Mouse (Mus musculus) lung, embryonic 14.5 days (tissue): ENCODE measurements around the gene Foxf1. TPM values are rescaled to one million over a fixed set of nuclear protein-coding genes. Genes with fewer than 3 reads are reported as not detected.

Source experiments
- ATAC-seq: fragments of 200-750 bp; cut with Nextera tagmentation; 2 replicates; pipeline ENCODE4 v1.8.0; 2017; ENCODE audit warnings: mild to moderate bottlenecking, moderate TSS enrichment, moderate library complexity; ENCODE audit not compliant: insufficient read depth
- DNase-seq: peaks from one replicate; pipeline ENCODE4 v3.0.0-alpha.2; 2015
- H3K27ac ChIP-seq: fragments of 300-500 bp; sonication (generic); 2 replicates; pipeline ENCODE4 v1.5.1; 2014; ENCODE audit warnings: low read depth, mild to moderate bottlenecking, moderate library complexity
- H3K27me3 ChIP-seq: fragments of 300-500 bp; sonication (generic); 2 replicates; pipeline ENCODE4 v1.6.1; 2014; ENCODE audit warnings: low read length, control low read depth; ENCODE audit not compliant: insufficient read depth
- H3K36me3 ChIP-seq: fragments of 300-500 bp; sonication (generic); 2 replicates; pipeline ENCODE4 v1.6.1; 2014; ENCODE audit warnings: control low read depth; ENCODE audit not compliant: insufficient read depth
- H3K4me1 ChIP-seq: fragments of 300-500 bp; sonication (generic); 2 replicates; pipeline ENCODE4 v1.6.1; 2014; ENCODE audit warnings: antibody characterized with exemption, control low read depth; ENCODE audit not compliant: insufficient read depth
- H3K4me2 ChIP-seq: fragments of 300-500 bp; sonication (generic); 2 replicates; pipeline ENCODE4 v1.6.1; 2014; ENCODE audit warnings: mild to moderate bottlenecking
- H3K4me3 ChIP-seq: fragments of 300-500 bp; sonication (generic); 2 replicates; pipeline ENCODE4 v1.5.1; 2014; ENCODE audit warnings: low read depth, low read length
- H3K9ac ChIP-seq: fragments of 300-500 bp; sonication (generic); 2 replicates; pipeline ENCODE4 v1.6.1; 2014
- H3K9me3 ChIP-seq: fragments of 300-500 bp; sonication (generic); 2 replicates; pipeline ENCODE4 v1.6.1; 2016; ENCODE audit warnings: low read depth, low read length, control low read depth
- CTCF ChIP-seq: IDR thresholded peaks from 2 replicates; pipeline ENCODE4 v1.5.1; 2016; ENCODE audit warnings: antibody characterized with exemption, low read depth
- WGBS: fragments of 180-500 bp; shearing (Covaris S2); extraction: QIAGEN DNeasy Blood & Tissue Kit; methylation state at CpG from one replicate; pipeline ENCODE4 v1.1.7; 2014; 5-methylcytosine and 5-hydroxymethylcytosine counted together
- polyA plus RNA-seq: library from polyadenylated mRNA; unstranded; fragments of >200 nt; fragmentation: Nextera tagmentation; extraction: Ambion mirVana; gene quantifications from 2 replicates; pipeline ENCODE4 v1.2.1, GENCODE M21; 2014

Gene Foxf1
- polyA plus RNA-seq, 1 experiment from 2014 or later, result 180 TPM

- no peak overlapping the region; the same call in 1 of the 2 replicates for H3K27ac ChIP-seq
- H3K4me2 ChIP-seq, result no peak overlapping the region
- WGBS, result 41% methylated on average over 17 of the region's 17 CpGs
- H3K4me1 ChIP-seq, result peaks cover 5% of the 10 kb centered on the region; the same call in 1 of the 2 replicates
- H3K36me3 ChIP-seq, result peaks cover 62% of the 10 kb centered on the region
- peak; percentile 37 for ATAC-seq
- H3K9me3 ChIP-seq, result no peaks in the 10 kb centered on the region
- peak; percentile 97 for TF ChIP-seq CTCF
- H3K9ac ChIP-seq, result no peak overlapping the region
- no peaks in the 10 kb centered on the region for H3K27me3 ChIP-seq
- H3K4me3 ChIP-seq, result no peak overlapping the region
- peak; percentile 94 for DNase-seq
Measured at GRCm38 (mm10) chr8:121104049-121104818, 20.0 kb downstream of the Foxf1 start.

- WGBS, result under 1% methylated on average over 75 of the region's 75 CpGs
- Histone ChIP-seq H3K27me3 (no peaks in the 10 kb centered on the region), H3K36me3 (peaks cover 25% of the 10 kb centered on the region)
Measured at GRCm38 (mm10) chr8:121107668-121108656, 23.8 kb downstream of the Foxf1 start, which contains the start of gene Mthfsd. Gene Mthfsd (minus strand): TSS chr8:121108392.

GRCm38 (mm10) chr8:121108657-121109056, 24.5 kb downstream of the Foxf1 start:
- Histone ChIP-seq H3K4me1 (peaks cover 5% of the 10 kb centered on the region; the same call in 1 of the 2 replicates), H3K27me3 (peaks cover 3% of the 10 kb centered on the region; the same call in 1 of the 2 replicates), H3K27ac (no peak overlapping the region), H3K9me3 (no peaks in the 10 kb centered on the region), H3K36me3 (peaks cover 18% of the 10 kb centered on the region), H3K4me2 (peak overlapping the region; percentile 84), H3K4me3 (peak overlapping the region; percentile 73), H3K9ac (peak overlapping the region; percentile 76)
- 10% methylated on average over 5 of the region's 5 CpGs for WGBS
- ATAC-seq (no peak), DNase-seq (no peak)
- TF ChIP-seq CTCF, result no peak

More at GRCm38 (mm10) chr8:121107668-121108656, 23.8 kb downstream of the Foxf1 start, which contains the start of gene Mthfsd:
- peak within 1 kb of the TSS; percentile 62 for H3K27ac ChIP-seq
- ATAC-seq (peak; percentile 87), DNase-seq (peak; percentile 99)
- peak within 1 kb of the TSS; percentile 76 for H3K9ac ChIP-seq
- no peaks in the 10 kb centered on the region for H3K9me3 ChIP-seq
- peak within 1 kb of the TSS; percentile 73 for H3K4me3 ChIP-seq
- peak; percentile 24 for TF ChIP-seq CTCF
- peak within 1 kb of the TSS; percentile 84 for H3K4me2 ChIP-seq
- H3K4me1 ChIP-seq, result peaks cover 5% of the 10 kb centered on the region; the same call in 1 of the 2 replicates

- no peak for TF ChIP-seq CTCF
- peaks cover 2% of the 10 kb centered on the region; the same call in 1 of the 2 replicates for H3K36me3 ChIP-seq
- no peaks in the 10 kb centered on the region for H3K9me3 ChIP-seq
- 21% methylated on average over 7 of the region's 7 CpGs for WGBS
- ATAC-seq (no peak), DNase-seq (no peak)
- peaks cover 5% of the 10 kb centered on the region; the same call in 1 of the 2 replicates for H3K4me1 ChIP-seq
- H3K27ac ChIP-seq, result no peak overlapping the region
- H3K4me3 ChIP-seq, result no peak overlapping the region
- no peak overlapping the region for H3K4me2 ChIP-seq
- no peak overlapping the region for H3K9ac ChIP-seq
- peaks cover 27% of the 10 kb centered on the region for H3K27me3 ChIP-seq
Measured at GRCm38 (mm10) chr8:121111145-121111907, 27.1 kb downstream of the Foxf1 start.

- under 1% methylated on average over 21 of the region's 21 CpGs for WGBS
Measured at GRCm38 (mm10) chr8:121113261-121113660, 29.1 kb downstream of the Foxf1 start.

GRCm38 (mm10) chr8:121115136-121115535, 30.9 kb downstream of the Foxf1 start:
- TF ChIP-seq CTCF, result no peak
- Histone ChIP-seq H3K36me3 (no peaks in the 10 kb centered on the region), H3K27ac (no peak overlapping the region), H3K4me2 (peak overlapping the region; percentile 14; the same call in 1 of the 2 replicates), H3K9me3 (no peaks in the 10 kb centered on the region; the same call in 1 of the 2 replicates), H3K4me3 (no peak overlapping the region), H3K9ac (no peak overlapping the region), H3K4me1 (no peaks in the 10 kb centered on the region; the same call in 1 of the 2 replicates), H3K27me3 (peaks cover 65% of the 10 kb centered on the region)
- ATAC-seq (no peak), DNase-seq (no peak)
- WGBS, result 2% methylated on average over 25 of the region's 25 CpGs

More at GRCm38 (mm10) chr8:121113261-121113660, 29.1 kb downstream of the Foxf1 start:
- H3K4me3 ChIP-seq, result no peak overlapping the region
- H3K27me3 ChIP-seq, result peaks cover 46% of the 10 kb centered on the region
- H3K9me3 ChIP-seq, result no peaks in the 10 kb centered on the region; the same call in 1 of the 2 replicates
- no peak overlapping the region for H3K27ac ChIP-seq
- H3K36me3 ChIP-seq, result no peaks in the 10 kb centered on the region
- peak; percentile 99 for TF ChIP-seq CTCF
- DNase-seq (peak; percentile 97), ATAC-seq (0 out of 2 replicates have a peak, but pooled peaks have one; percentile 1)
- H3K9ac ChIP-seq, result no peak overlapping the region
- H3K4me1 ChIP-seq, result no peaks in the 10 kb centered on the region; the same call in 1 of the 2 replicates
- peak overlapping the region; percentile 26; the same call in 1 of the 2 replicates for H3K4me2 ChIP-seq
